Mouse (Mus musculus) hindbrain, embryonic 15.5 days (tissue): ENCODE measurements around the gene Coa4. TPM values are rescaled to one million over a fixed set of nuclear protein-coding genes. Genes with fewer than 3 reads are reported as not detected.

Experiments
- ATAC-seq: fragments of 200-750 bp; cut with Nextera tagmentation; 2 replicates; pipeline ENCODE4 v1.8.0; 2017; ENCODE audit warnings: low read depth, moderate number of reproducible peaks, moderate TSS enrichment; ENCODE audit not compliant: low FRiP score
- H3K27ac ChIP-seq: fragments of 300-500 bp; sonication (generic); replicated peaks from 2 replicates; pipeline ENCODE4 v1.5.1; 2015; ENCODE audit warnings: mild to moderate bottlenecking, inconsistent platforms
- H3K27me3 ChIP-seq: fragments of 300-500 bp; sonication (generic); 2 replicates; pipeline ENCODE4 v1.6.1; 2015; ENCODE audit warnings: control low read depth, inconsistent platforms
- H3K36me3 ChIP-seq: fragments of 300-500 bp; sonication (generic); 2 replicates; pipeline ENCODE4 v1.6.1; 2015; ENCODE audit warnings: control low read depth, inconsistent platforms
- H3K4me1 ChIP-seq: fragments of 300-500 bp; sonication (generic); replicated peaks from 2 replicates; pipeline ENCODE4 v1.6.1; 2015; ENCODE audit warnings: control low read depth, inconsistent platforms
- H3K4me2 ChIP-seq: fragments of 300-500 bp; sonication (generic); 2 replicates; pipeline ENCODE4 v1.6.1; 2015; ENCODE audit warnings: moderate library complexity, mild to moderate bottlenecking, inconsistent platforms
- H3K4me3 ChIP-seq: fragments of 300-500 bp; sonication (generic); 2 replicates; pipeline ENCODE4 v1.5.1; 2015; ENCODE audit warnings: mild to moderate bottlenecking, inconsistent platforms
- H3K9ac ChIP-seq: fragments of 300-500 bp; sonication (generic); 2 replicates; pipeline ENCODE4 v1.6.1; 2015; ENCODE audit warnings: inconsistent platforms
- H3K9me3 ChIP-seq: fragments of 300-500 bp; sonication (generic); 2 replicates; pipeline ENCODE4 v1.6.1; 2016; ENCODE audit warnings: control low read depth, inconsistent platforms
- WGBS: fragments of 180-500 bp; shearing (Covaris S2); methylation state at CpG from one replicate; pipeline ENCODE4 v1.1.7; 2015; 5-methylcytosine and 5-hydroxymethylcytosine counted together
- polyA plus RNA-seq: library from polyadenylated mRNA; unstranded; fragments of >200 nt; fragmentation: Nextera tagmentation; extraction: Ambion mirVana; gene quantifications from 2 replicates; pipeline ENCODE4 v1.2.1, GENCODE M21; 2015

Coa4 gene
- polyA plus RNA-seq, 1 experiment from 2014 or later, result 17.8 TPM

DNA sequence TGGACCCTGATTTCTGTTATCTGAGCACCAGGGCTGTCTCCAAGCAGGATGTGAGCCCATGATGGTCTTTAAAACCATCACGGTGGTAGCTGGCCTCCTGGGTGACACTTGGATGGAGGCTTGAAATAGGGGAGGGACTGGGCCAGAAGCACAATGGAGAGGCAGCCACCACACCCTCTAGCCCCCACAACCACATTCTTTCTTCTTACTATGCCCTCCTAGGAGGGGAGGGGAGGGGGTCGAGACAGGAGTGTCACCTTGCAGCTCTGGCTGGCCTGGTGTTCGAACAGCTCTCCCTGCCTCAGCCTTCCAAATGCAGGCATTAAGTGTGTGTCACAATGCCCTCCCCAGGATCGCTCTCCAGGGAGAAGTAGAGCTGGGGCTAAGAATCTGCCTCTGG lies 39.5 kb upstream of the Coa4 start:
- Histone ChIP-seq H3K4me1 (peaks cover 42% of the 10 kb centered on the region), H3K36me3 (no peaks in the 10 kb centered on the region), H3K9ac (no peak overlapping the region), H3K27me3 (no peaks in the 10 kb centered on the region), H3K4me2 (no peak overlapping the region), H3K27ac (no peak overlapping the region), H3K4me3 (no peak overlapping the region), H3K9me3 (no peaks in the 10 kb centered on the region)
- 75% methylated on average over 4 of the region's 4 CpGs for WGBS
- ATAC-seq, result no peak

- Histone ChIP-seq H3K36me3 (no peaks in the 10 kb centered on the region), H3K4me3 (no peak overlapping the region), H3K9ac (no peak overlapping the region), H3K27ac (no peak overlapping the region), H3K9me3 (no peaks in the 10 kb centered on the region), H3K4me1 (peaks cover 37% of the 10 kb centered on the region), H3K4me2 (no peak overlapping the region), H3K27me3 (no peaks in the 10 kb centered on the region)
- 92% methylated on average over 13 of the region's 13 CpGs for WGBS
- no peak for ATAC-seq
Observed at GRCm38 (mm10) chr7:100497982-100498381, 38.9 kb upstream of the Coa4 start.

GRCm38 (mm10) chr7:100499465-100499864 lies 37.4 kb upstream of the Coa4 start:
- no peaks in the 10 kb centered on the region for H3K36me3 ChIP-seq
- H3K27me3 ChIP-seq, result no peaks in the 10 kb centered on the region
- ATAC-seq, result no peak
- H3K4me1 ChIP-seq, result peaks cover 22% of the 10 kb centered on the region
- H3K4me2 ChIP-seq, result no peak overlapping the region
- H3K9ac ChIP-seq, result no peak overlapping the region
- H3K27ac ChIP-seq, result no peak overlapping the region
- no peak overlapping the region for H3K4me3 ChIP-seq
- no peaks in the 10 kb centered on the region for H3K9me3 ChIP-seq

DNA sequence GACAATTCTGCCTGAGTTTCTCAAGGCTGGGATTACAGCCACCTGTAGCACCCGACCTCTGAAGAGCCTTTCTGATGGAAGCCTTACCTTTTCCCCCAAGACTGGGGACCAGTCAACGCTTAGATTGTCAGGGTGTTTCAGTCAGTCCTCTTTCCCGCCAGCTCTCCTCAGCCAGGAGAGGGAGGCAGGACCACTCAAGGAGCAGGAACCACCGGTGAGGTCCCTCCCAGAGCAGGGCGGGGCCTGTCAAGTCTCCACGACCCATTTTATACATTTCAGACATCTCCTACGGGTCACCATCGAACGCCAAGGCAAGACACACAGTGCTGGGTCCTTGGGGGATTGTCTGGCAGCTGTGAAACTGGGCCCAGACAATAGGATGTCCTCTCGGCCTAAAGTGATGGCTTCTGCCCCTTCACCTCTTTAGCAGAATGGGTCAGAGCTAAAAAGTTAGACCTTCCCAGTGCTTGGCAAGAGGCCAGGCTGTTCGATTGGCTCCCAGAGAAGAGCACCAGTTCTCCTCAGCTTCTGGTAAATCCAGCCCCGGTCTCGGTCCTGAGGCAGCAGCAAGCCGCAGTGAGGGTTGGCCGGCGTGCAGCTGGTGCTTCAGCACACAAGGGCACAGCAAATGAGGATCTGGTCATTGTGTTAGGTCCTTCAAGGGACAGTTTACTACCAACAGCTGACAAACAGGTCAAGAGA lies 36.4 kb upstream of the Coa4 start:
- H3K27ac ChIP-seq, result no peak overlapping the region
- H3K9me3 ChIP-seq, result no peaks in the 10 kb centered on the region
- H3K4me3 ChIP-seq, result no peak overlapping the region
- no peak for ATAC-seq
- peaks cover 14% of the 10 kb centered on the region for H3K4me1 ChIP-seq
- H3K4me2 ChIP-seq, result no peak overlapping the region
- no peaks in the 10 kb centered on the region for H3K36me3 ChIP-seq
- H3K27me3 ChIP-seq, result no peaks in the 10 kb centered on the region
- H3K9ac ChIP-seq, result no peak overlapping the region
- 62% methylated on average over 16 of the region's 16 CpGs for WGBS

DNA sequence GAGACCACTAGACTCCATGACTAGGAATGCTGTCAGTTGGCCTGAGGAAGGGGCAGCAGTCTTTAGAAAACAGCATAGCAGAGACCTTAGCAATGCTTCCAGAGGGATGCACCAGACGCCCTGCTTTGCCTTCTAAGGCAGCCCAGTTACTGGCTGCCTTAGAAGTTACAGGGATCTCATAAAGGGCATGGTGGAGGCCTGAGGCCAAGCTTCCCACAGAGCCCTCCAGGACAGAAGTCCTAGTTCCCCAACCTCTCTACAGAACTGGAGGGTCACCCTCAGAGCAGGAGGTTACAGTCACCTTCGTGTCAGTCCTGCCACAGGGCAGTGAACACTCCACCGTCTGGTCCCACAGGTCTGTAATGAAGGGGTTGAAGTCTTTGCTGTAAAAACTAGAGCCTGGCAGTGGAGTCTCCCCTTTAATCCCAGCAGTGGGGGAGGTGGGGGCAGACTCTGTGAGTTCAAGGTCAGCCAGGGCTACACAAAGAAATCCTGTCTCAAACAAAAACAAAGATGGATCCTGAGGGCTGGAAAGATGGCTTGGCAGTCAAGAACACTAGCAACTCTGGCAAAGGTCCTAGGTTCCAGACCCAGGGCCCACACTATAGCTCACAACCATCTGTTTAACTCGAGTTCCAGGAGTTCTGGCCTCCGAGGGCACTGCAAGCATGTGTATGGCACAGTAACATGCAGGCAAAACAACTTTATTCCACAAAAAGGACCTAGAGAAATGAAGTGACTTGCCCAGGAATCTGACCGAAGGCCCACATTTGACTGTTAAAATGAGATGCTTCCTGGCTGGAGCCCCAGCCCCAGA lies 35.6 kb upstream of the Coa4 start:
- 70% methylated on average over 6 of the region's 6 CpGs for WGBS
- Histone ChIP-seq H3K36me3 (no peaks in the 10 kb centered on the region), H3K9ac (no peak overlapping the region), H3K4me1 (peaks cover 6% of the 10 kb centered on the region), H3K27ac (no peak overlapping the region), H3K4me3 (no peak overlapping the region), H3K27me3 (no peaks in the 10 kb centered on the region), H3K9me3 (no peaks in the 10 kb centered on the region), H3K4me2 (no peak overlapping the region)
- no peak for ATAC-seq

GRCm38 (mm10) chr7:100501844-100502373 lies 35.0 kb upstream of the Coa4 start:
- WGBS, result 62% methylated on average over 2 of the region's 2 CpGs
- H3K4me3 ChIP-seq, result no peak overlapping the region
- H3K4me2 ChIP-seq, result no peak overlapping the region
- no peak overlapping the region for H3K9ac ChIP-seq
- no peaks in the 10 kb centered on the region for H3K4me1 ChIP-seq
- no peaks in the 10 kb centered on the region for H3K27me3 ChIP-seq
- no peaks in the 10 kb centered on the region for H3K9me3 ChIP-seq
- no peak overlapping the region for H3K27ac ChIP-seq
- no peak for ATAC-seq
- H3K36me3 ChIP-seq, result no peaks in the 10 kb centered on the region

GRCm38 (mm10) chr7:100502374-100502922 lies 34.4 kb upstream of the Coa4 start:
- no peaks in the 10 kb centered on the region for H3K36me3 ChIP-seq
- H3K27me3 ChIP-seq, result no peaks in the 10 kb centered on the region
- 86% methylated on average over 7 of the region's 7 CpGs for WGBS
- no peak for ATAC-seq
- H3K27ac ChIP-seq, result no peak overlapping the region
- H3K4me3 ChIP-seq, result no peak overlapping the region
- H3K9me3 ChIP-seq, result no peaks in the 10 kb centered on the region
- H3K4me2 ChIP-seq, result no peak overlapping the region
- no peak overlapping the region for H3K9ac ChIP-seq
- no peaks in the 10 kb centered on the region for H3K4me1 ChIP-seq

DNA sequence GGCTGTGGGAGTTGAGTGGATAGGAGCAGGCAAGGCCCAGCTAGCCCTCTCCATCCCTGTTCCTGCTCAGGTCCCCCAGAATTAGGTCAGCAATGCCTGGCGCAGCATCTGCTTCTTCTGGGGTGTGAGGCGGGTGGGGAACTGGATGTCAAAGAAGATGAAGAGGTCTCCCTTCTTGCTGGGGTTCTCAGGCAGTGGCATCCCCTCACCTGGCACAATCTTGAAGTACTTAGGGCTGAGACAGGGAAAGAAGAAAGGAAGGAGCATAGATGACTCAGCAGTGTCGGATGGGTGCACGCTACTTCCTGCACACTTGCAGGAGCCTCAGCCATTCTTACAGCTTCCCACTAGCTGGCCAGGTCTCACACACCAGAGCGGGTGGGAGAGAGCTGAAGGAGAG lies 33.8 kb upstream of the Coa4 start:
- Histone ChIP-seq H3K9me3 (no peaks in the 10 kb centered on the region), H3K36me3 (no peaks in the 10 kb centered on the region), H3K4me3 (no peak overlapping the region), H3K27ac (no peak overlapping the region), H3K27me3 (no peaks in the 10 kb centered on the region), H3K4me1 (no peaks in the 10 kb centered on the region), H3K4me2 (no peak overlapping the region), H3K9ac (no peak overlapping the region)
- ATAC-seq, result no peak
- WGBS, result 93% methylated on average over 5 of the region's 5 CpGs

DNA sequence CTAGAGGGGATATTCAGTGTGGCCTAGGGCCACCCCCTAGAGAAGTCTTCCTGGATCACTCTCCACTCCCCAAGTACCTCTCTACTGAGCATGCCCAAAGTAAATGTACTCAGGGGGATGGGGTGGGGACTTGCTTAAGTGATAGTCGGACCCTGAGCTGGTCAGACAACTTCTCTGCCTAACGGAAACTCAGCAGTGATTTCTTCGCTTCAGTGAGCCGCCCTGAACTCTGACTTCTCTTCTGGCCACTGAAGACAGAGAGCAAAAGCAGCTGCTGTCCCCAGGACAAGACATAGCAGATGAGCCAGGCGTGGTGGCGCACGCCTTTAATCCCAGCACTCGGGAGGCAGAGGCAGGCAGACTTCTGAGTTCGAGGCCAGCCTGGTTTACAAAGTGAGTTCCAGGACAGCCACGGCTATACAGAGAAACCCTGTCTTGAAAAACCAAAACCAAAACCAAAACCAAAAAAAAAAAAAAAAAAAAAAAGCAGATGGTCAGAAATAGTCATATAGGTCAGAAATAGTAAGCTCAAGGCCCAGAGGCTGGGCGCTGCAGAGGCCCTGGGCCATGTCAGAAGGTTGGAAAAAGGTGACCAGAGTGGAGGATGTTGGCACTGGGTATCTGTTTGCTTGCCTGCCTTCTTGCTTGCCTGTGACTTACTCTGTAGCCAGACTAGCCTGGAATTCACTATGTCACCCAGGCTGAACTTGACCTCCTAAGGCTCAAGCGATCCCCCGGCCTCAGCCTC lies 32.0 kb upstream of the Coa4 start:
- Histone ChIP-seq H3K4me2 (no peak overlapping the region), H3K27ac (no peak overlapping the region), H3K36me3 (no peaks in the 10 kb centered on the region), H3K9ac (no peak overlapping the region), H3K4me1 (no peaks in the 10 kb centered on the region), H3K9me3 (no peaks in the 10 kb centered on the region), H3K4me3 (no peak overlapping the region), H3K27me3 (no peaks in the 10 kb centered on the region)
- ATAC-seq, result no peak
- 87% methylated on average over 13 of the region's 13 CpGs for WGBS

DNA sequence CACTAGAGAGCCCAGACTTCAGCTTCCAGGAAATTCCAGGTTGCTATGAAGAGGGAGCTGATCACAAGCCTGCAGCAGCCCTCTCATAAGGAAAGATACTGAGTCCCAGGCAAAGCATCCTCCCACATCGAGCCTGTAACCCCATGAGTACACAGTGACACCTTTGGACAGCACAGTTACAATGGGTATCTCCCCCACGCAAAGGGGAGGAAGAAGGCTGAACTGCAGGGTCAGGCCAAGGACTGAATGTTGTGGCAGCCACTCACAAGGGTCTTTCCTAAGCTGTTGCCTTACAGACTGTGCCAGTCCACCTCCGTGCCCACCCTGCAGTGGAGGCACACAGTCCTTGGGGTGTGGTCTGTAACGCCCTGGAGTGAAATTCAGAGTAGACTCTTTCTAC lies 30.4 kb upstream of the Coa4 start:
- no peaks in the 10 kb centered on the region for H3K4me1 ChIP-seq
- no peak overlapping the region for H3K9ac ChIP-seq
- no peak overlapping the region for H3K4me3 ChIP-seq
- H3K27me3 ChIP-seq, result no peaks in the 10 kb centered on the region
- H3K9me3 ChIP-seq, result no peaks in the 10 kb centered on the region
- H3K27ac ChIP-seq, result no peak overlapping the region
- H3K36me3 ChIP-seq, result no peaks in the 10 kb centered on the region
- no peak; the same call in 1 of the 2 replicates for ATAC-seq
- 86% methylated on average over 4 of the region's 4 CpGs for whole genome bisulfite sequencing
- no peak overlapping the region for H3K4me2 ChIP-seq

DNA sequence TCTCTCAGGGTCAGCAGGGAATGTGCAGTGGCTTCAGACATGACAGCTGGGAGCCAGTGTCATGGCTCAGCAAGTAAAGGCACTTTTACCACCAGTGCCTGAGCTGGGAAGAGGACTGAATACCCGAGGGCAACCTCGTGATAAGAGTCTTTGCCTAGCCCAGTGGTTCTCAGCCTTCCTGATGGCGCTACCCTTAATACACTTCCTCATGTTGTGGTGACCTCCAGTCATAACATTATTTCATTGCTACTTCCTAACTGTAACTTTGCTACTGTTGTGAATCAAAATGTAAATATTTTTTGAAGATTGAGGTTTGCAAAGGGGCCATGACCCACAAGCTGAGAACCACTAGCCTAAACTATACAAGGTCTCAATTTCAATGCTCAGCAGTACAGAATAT lies 28.2 kb upstream of the Coa4 start:
- Histone ChIP-seq H3K9me3 (no peaks in the 10 kb centered on the region), H3K4me1 (no peaks in the 10 kb centered on the region), H3K27me3 (no peaks in the 10 kb centered on the region), H3K9ac (no peak overlapping the region), H3K36me3 (no peaks in the 10 kb centered on the region), H3K4me2 (no peak overlapping the region), H3K27ac (no peak overlapping the region), H3K4me3 (no peak overlapping the region)
- 75% methylated on average over 3 of the region's 3 CpGs for WGBS
- no peak for ATAC-seq

GRCm38 (mm10) chr7:100511602-100512001 lies 25.3 kb upstream of the Coa4 start:
- no peak overlapping the region for H3K9ac ChIP-seq
- H3K36me3 ChIP-seq, result no peaks in the 10 kb centered on the region
- no peaks in the 10 kb centered on the region for H3K27me3 ChIP-seq
- no peak overlapping the region for H3K4me2 ChIP-seq
- 82% methylated on average over 8 of the region's 8 CpGs for WGBS
- peaks cover 4% of the 10 kb centered on the region; the same call in 1 of the 2 replicates for H3K4me1 ChIP-seq
- ATAC-seq, result no peak
- no peak overlapping the region for H3K27ac ChIP-seq
- no peak overlapping the region for H3K4me3 ChIP-seq
- H3K9me3 ChIP-seq, result no peaks in the 10 kb centered on the region
